Mouse (Mus musculus) forebrain, embryonic 14.5 days (tissue): Measurements from ENCODE around the gene Dscaml1. TPM values are rescaled to one million over a fixed set of nuclear protein-coding genes. Genes with fewer than 3 reads are reported as not detected.
A peak's percentile ranks its signal among the peaks of the same experiment; 100 is the strongest.

Source experiments
- ATAC-seq: fragments of 200-750 bp; cut with Nextera tagmentation; 2 replicates; pipeline ENCODE4 v1.8.0; 2017; ENCODE audit warnings: mild to moderate bottlenecking, moderate library complexity
- DNase-seq: peaks from one replicate; pipeline ENCODE4 v3.0.0-alpha.2; 2015; ENCODE audit warnings: low spot score
- H3K27ac ChIP-seq: fragments of 300-500 bp; sonication (generic); 2 replicates; pipeline ENCODE4 v1.5.1; 2014; ENCODE audit warnings: low read depth, mild to moderate bottlenecking, control low read depth, low read length, moderate library complexity
- H3K27me3 ChIP-seq: fragments of 300-500 bp; sonication (generic); replicated peaks from 2 replicates; pipeline ENCODE4 v1.6.1; 2014; ENCODE audit warnings: low read length, control low read depth, mixed read lengths; ENCODE audit not compliant: control insufficient read depth, insufficient read depth
- H3K36me3 ChIP-seq: fragments of 300-500 bp; sonication (generic); 2 replicates; pipeline ENCODE4 v1.6.1; 2014; ENCODE audit warnings: low read length, control low read depth; ENCODE audit not compliant: control insufficient read depth, insufficient read depth
- H3K4me1 ChIP-seq: fragments of 300-500 bp; sonication (generic); 2 replicates; pipeline ENCODE4 v1.6.1; 2014; ENCODE audit warnings: antibody characterized with exemption, low read length, control low read depth; ENCODE audit not compliant: control insufficient read depth, insufficient read depth
- H3K4me2 ChIP-seq: fragments of 300-500 bp; sonication (generic); 2 replicates; pipeline ENCODE4 v1.6.1; 2014; ENCODE audit warnings: mild to moderate bottlenecking, control low read depth, low read length
- H3K4me3 ChIP-seq: fragments of 300-500 bp; sonication (generic); 2 replicates; pipeline ENCODE4 v1.5.1; 2014; ENCODE audit warnings: low read depth, low read length, control low read depth
- H3K9ac ChIP-seq: fragments of 300-500 bp; sonication (generic); 2 replicates; pipeline ENCODE4 v1.6.1; 2014; ENCODE audit warnings: mild to moderate bottlenecking, low read length, control low read depth, moderate library complexity
- H3K9me3 ChIP-seq: fragments of 300-500 bp; sonication (generic); replicated peaks from 2 replicates; pipeline ENCODE4 v1.6.1; 2016; ENCODE audit warnings: low read length, control low read depth, mixed read lengths; ENCODE audit not compliant: control insufficient read depth
- WGBS: fragments of 180-500 bp; shearing (Covaris S2); extraction: QIAGEN DNeasy Blood & Tissue Kit; methylation state at CpG from one replicate; pipeline ENCODE4 v1.1.7; 2014; 5-methylcytosine and 5-hydroxymethylcytosine counted together
- polyA plus RNA-seq: library from polyadenylated mRNA; unstranded; fragments of >200 nt; fragmentation: Nextera tagmentation; extraction: Ambion mirVana; gene quantifications from 2 replicates; pipeline ENCODE4 v1.2.1, GENCODE M21; 2014

Dscaml1 gene
- polyA plus RNA-seq, 1 experiment from 2014 or later, result 11.3 TPM

DNA sequence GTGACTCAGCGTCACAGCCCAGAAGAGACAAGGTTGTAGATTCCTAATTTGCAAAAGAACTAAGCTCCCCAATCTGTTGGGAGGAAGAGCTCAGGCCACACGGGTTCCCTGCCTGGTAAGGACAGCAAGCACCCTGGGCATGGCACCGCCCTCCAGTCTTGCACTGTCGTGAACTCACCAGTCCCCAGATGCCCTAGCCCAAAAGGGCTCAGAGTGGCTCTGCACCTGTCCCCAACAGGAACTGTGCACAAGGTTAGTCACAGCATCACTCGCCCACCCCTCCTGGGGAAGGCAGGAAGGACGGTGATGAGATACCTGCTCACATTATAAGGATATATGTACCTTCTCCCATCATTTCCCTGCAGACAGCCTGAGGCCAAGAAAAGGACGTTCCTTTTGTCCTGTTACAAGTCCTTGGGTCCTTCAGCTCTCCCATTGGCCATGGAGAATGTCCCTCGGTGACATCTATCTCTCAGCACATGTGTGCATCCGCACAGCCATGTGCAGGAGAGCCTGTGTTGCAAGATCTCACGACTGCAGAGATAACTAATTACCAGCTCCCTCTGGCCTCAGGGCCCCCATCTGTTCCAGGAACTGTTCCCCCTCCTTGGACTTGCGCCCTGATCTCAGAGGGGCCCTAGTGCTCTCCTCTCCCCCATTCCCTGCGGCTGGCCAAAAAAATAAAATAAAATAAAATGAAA is 312.7 kb downstream of the Dscaml1 start:
- Histone ChIP-seq H3K36me3 (peaks cover 13% of the 10 kb centered on the region; the same call in 1 of the 2 replicates), H3K27ac (peak overlapping the region; percentile 67), H3K9me3 (no peaks in the 10 kb centered on the region), H3K4me1 (peaks cover 15% of the 10 kb centered on the region), H3K4me2 (peak overlapping the region; percentile 14; the same call in 1 of the 2 replicates), H3K27me3 (no peaks in the 10 kb centered on the region), H3K4me3 (no peak overlapping the region), H3K9ac (no peak overlapping the region)
- DNase-seq (no peak), ATAC-seq (peak; percentile 69)
- 58% methylated on average over 12 of the region's 12 CpGs for WGBS

DNA sequence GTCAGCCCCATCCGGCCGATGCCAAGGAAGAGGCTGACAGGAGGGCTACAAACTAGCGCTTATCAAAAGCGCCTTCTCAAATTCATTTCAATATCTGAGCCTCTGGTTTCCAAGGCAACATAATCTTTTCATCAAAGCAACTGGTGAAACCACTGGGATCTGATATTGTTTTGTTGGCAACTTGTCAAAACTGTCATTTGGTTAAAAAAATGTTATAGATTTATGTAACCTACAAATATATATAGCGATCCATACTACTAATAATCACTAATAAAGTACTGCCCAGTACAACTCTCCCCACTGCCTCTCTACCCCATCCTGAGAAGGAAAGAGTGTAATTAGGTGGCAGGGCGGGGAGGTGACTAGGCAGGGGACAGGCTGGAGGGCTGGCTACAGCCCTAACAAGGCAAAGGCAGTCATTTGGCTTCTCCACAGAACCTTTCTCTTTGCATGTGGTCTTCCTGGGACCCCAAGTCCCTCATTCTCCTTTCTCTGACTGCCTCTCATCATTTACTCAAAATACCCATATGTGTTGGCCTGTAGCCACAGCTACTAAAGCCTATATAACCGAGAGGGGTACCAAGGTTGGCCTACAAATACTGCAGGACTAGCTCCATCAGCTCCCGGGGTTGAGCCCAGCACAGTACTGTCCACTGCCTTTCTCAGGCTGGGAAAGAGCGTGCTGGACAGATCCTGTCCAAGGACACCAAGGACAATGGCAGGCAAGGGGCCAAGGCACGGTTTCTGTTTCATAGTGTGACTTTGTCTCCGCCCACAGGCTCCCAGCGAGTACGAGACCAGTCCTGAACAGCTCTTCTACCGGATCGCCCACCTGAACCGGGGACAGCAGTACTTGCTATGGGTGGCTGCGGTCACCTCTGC is 313.5 kb downstream of the Dscaml1 start:
- no peak overlapping the region for H3K4me3 ChIP-seq
- 57% methylated on average over 17 of the region's 17 CpGs for WGBS
- peak overlapping the region; percentile 67 for H3K27ac ChIP-seq
- H3K4me2 ChIP-seq, result peak overlapping the region; percentile 14; the same call in 1 of the 2 replicates
- DNase-seq, result peak; percentile 80
- no peaks in the 10 kb centered on the region for H3K27me3 ChIP-seq
- no peak overlapping the region for H3K9ac ChIP-seq
- H3K9me3 ChIP-seq, result no peaks in the 10 kb centered on the region
- peaks cover 15% of the 10 kb centered on the region for H3K4me1 ChIP-seq
- ATAC-seq, result peak; percentile 63
- peaks cover 13% of the 10 kb centered on the region; the same call in 1 of the 2 replicates for H3K36me3 ChIP-seq

DNA sequence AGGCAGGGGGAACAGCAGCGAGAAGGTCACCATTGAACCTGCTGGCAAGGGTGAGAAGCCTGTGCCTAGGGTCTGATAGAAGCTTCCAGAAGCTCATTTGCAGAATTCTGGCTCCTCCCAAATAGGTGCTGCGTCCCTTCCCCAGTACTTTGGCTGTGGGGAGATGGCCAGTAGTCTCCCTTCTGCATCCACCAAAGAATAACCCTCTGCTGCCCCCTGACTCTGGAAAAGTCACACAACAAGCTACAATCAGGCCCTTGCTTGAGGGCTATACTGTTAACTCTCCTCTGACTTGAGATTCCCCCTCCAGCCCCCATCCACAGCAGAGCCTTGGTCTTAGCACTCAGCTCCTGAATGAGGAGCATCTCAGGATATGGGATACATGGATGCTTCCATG is 314.2 kb downstream of the Dscaml1 start:
- peak; percentile 34 for DNase-seq
- peak overlapping the region; percentile 67; the same call in 1 of the 2 replicates for H3K27ac ChIP-seq
- no peak for ATAC-seq
- peaks cover 13% of the 10 kb centered on the region; the same call in 1 of the 2 replicates for H3K36me3 ChIP-seq
- no peak overlapping the region for H3K4me2 ChIP-seq
- H3K9me3 ChIP-seq, result no peaks in the 10 kb centered on the region
- no peaks in the 10 kb centered on the region for H3K27me3 ChIP-seq
- peaks cover 15% of the 10 kb centered on the region for H3K4me1 ChIP-seq
- 59% methylated on average over 2 of the region's 2 CpGs for WGBS
- no peak overlapping the region for H3K9ac ChIP-seq
- H3K4me3 ChIP-seq, result no peak overlapping the region

DNA sequence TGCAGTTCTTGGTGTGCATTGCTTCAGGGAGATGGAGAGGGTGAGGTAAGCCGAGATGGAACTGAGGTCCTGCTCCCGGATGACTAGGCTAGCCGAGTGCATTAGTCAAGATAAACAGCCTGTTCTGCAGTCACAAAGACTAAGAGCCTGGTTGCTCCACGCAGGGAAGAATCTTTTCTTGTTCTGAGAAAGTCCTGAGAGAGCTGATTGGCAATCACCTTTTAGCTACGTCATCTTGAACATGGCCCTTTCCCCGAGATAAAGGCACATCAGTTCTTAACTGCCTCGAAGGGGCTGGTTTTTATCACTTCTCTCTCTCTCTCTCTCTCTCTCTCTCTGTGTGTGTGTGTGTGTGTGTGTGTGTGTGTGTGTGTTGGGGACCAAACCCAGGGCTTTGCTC is 319.0 kb downstream of the Dscaml1 start:
- no peak for DNase-seq
- Histone ChIP-seq H3K4me1 (peaks cover under 1% of the 10 kb centered on the region; the same call in 1 of the 2 replicates), H3K4me2 (no peak overlapping the region), H3K4me3 (no peak overlapping the region), H3K9me3 (no peaks in the 10 kb centered on the region), H3K9ac (no peak overlapping the region), H3K27me3 (no peaks in the 10 kb centered on the region), H3K27ac (no peak overlapping the region), H3K36me3 (peaks cover 15% of the 10 kb centered on the region)
- ATAC-seq, result no peak
- 66% methylated on average over 7 of the region's 7 CpGs for WGBS

DNA sequence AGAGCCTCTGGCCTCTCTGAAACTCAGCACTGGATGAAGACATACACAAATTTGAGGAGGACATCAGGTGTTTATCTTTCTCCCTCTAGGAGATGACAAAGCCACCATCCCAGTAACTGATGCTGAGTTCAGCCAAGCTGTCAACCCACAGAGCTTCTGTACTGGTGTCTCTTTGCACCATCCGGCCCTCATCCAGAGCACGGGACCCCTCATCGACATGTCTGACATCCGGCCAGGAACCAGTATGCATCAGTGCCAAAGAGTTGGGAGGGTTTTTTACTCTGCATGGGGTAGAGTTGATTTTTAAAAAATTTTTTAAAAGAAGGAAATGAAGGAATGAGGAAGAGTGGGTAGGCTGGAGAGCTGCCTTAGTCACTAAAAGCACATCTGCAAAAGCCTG is 323.5 kb downstream of the Dscaml1 start:
- Histone ChIP-seq H3K36me3 (peaks cover 19% of the 10 kb centered on the region), H3K9ac (no peak overlapping the region), H3K27ac (no peak overlapping the region), H3K4me1 (no peaks in the 10 kb centered on the region), H3K4me3 (no peak overlapping the region), H3K4me2 (no peak overlapping the region), H3K27me3 (no peaks in the 10 kb centered on the region), H3K9me3 (no peaks in the 10 kb centered on the region)
- no peak for ATAC-seq
- no peak for DNase-seq
- WGBS, result 96% methylated on average over 4 of the region's 4 CpGs

DNA sequence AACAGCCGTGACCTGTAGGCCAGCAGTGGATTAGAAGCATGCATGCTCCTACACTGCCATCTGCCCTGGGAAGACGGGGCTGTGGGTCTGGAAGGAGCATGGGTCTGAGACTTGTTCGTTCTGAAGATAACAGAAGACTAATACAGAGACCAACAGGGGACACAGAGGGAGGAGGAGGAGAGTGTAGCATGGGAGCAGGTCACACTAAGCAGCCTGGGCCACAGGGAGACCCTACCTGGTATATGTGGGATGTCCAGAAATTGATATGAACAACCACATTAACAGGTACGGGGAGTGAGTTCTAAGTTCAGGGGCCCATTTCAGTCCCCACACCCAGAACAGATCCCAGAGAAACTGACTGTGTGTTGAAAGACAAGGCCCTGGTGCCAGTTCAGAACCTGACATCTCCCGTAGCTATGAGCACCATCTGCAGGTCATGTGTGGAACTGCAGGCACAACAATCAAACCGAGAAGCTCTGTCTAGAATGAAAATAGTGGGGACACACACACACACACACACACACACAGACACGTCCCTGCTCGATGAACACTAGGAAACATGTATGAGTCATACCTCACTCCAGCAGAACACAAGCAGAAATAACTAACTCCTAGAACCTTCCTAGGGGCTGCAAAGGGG is 328.1 kb downstream of the Dscaml1 start:
- WGBS, result 33% methylated on average over 8 of the region's 8 CpGs
- H3K4me1 ChIP-seq, result no peaks in the 10 kb centered on the region
- no peaks in the 10 kb centered on the region for H3K9me3 ChIP-seq
- H3K27ac ChIP-seq, result no peak overlapping the region
- no peak overlapping the region for H3K9ac ChIP-seq
- H3K36me3 ChIP-seq, result peaks cover 19% of the 10 kb centered on the region
- H3K4me2 ChIP-seq, result no peak overlapping the region
- DNase-seq (peak; percentile 89), ATAC-seq (peak; percentile 70)
- no peaks in the 10 kb centered on the region for H3K27me3 ChIP-seq
- H3K4me3 ChIP-seq, result no peak overlapping the region

DNA sequence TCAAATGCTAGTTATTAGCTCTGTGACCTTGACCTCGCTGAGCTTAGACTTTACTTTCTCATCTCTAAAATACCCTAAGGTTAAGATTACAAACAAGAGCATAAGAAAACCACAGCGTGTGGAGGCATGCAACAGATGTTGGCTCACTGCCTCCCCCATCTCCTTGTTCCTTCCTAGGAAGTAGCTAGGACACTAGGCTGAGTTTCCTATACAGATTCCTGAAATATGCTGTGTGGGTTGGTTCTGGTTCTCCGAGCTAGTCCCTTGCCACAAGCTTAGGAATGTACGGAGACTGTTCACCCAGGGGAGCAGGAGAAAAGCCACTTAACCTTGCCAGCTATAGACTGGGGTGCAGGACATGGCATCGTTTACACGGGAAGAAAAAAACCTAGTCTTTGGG is 339.8 kb downstream of the Dscaml1 start:
- Histone ChIP-seq H3K27me3 (no peaks in the 10 kb centered on the region), H3K4me1 (no peaks in the 10 kb centered on the region), H3K9ac (no peak overlapping the region), H3K9me3 (no peaks in the 10 kb centered on the region), H3K4me2 (no peak overlapping the region), H3K36me3 (peaks cover 19% of the 10 kb centered on the region; the same call in 1 of the 2 replicates), H3K27ac (no peak overlapping the region), H3K4me3 (no peak overlapping the region)
- ATAC-seq, result no peak
- no peak for DNase-seq
- 87% methylated on average over 6 of the region's 6 CpGs for WGBS

DNA sequence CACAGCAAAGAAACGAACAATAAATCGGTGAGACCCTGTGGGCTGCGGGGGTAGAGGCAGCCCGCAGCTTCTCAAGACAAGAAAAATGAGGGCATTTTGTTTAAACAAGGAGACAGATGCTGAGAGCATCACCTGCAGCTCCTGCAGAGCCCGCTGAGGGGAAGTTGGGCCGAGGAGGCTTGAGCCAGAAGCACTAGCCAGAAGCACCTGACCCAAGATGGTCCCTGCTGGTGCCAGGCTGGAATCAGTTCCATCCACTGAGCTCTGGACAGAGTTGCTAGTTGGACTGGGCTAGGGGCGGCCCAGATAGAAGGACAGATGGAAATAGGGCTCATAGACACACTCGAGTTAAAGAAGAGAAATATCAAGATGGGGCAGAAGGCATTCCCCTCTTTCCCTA is 340.7 kb downstream of the Dscaml1 start:
- Histone ChIP-seq H3K36me3 (peaks cover 28% of the 10 kb centered on the region), H3K4me1 (no peaks in the 10 kb centered on the region), H3K27me3 (no peaks in the 10 kb centered on the region), H3K27ac (no peak overlapping the region), H3K4me2 (no peak overlapping the region), H3K9me3 (no peaks in the 10 kb centered on the region), H3K9ac (no peak overlapping the region), H3K4me3 (no peak overlapping the region)
- no peak for DNase-seq
- WGBS, result 90% methylated on average over 8 of the region's 8 CpGs
- no peak for ATAC-seq
